Mouse (Mus musculus): ENCODE measurements at regions not wholly inside any gene's neighbourhood (a gene's known extent, or its start where the extent isn't known, plus 50 kb on each side); places are given as distances from the start of the nearest gene placed in this dataset.

- TF ChIP-seq CTCF (IDR thresholded peaks at IDR 0.05; ENCODE audit: borderline replicate concordance, insufficient read depth, low read length) = no peak
- TF ChIP-seq POLR2A (IDR thresholded peaks at IDR 0.05; ENCODE audit: low read depth, low read length) = no peak
Observed at GRCm38 (mm10) chr10:56912711-56913110, 535.6 kb downstream of the Gja1 start.
